Mouse (Mus musculus) megakaryocyte, embryonic 14.5 days (primary cell): ENCODE data around the gene S100a3.

Source experiments
- FLI1 ChIP-seq: IDR thresholded peaks from 2 replicates; pipeline ENCODE4 v1.6.1; 2012; ENCODE audit warnings: low read length, inconsistent platforms, mixed read lengths
- GATA1 ChIP-seq: IDR thresholded peaks from 3 replicates; pipeline ENCODE4 v1.6.1; 2012; ENCODE audit warnings: mixed read lengths, low read length, inconsistent platforms, borderline replicate concordance

DNA sequence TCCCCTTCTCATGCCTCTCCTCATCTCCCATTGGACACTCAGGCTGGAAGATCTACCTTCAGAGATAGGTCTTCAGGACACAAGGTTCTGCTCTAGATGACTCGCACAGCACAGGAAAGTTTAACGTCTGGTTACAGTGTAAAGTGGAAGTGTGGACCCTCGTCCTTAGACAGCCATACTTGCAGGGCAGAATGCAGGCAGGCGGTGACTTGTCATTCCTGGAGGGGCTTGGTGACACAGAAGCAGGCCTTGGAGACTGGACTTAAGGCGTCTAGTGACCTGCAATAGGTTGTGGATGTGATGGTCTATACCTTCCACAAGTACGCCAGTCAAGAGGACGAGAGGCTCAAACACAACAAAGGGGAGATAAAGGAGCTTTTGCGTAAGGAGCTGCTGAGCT is 29.6 kb downstream of the S100a3 start, which contains the start of gene S100a2:
- no peak for TF ChIP-seq GATA1
- no peak for TF ChIP-seq FLI1
